Mouse (Mus musculus) midbrain, embryonic 13.5 days (tissue): ENCODE data around the gene Sstr2. TPM values are rescaled to one million over a fixed set of nuclear protein-coding genes. Genes with fewer than 3 reads are reported as not detected.

ENCODE experiments used
- ATAC-seq: fragments of 200-750 bp; cut with Nextera tagmentation; 2 replicates; pipeline ENCODE4 v1.8.0; 2017; ENCODE audit warnings: mild to moderate bottlenecking, moderate TSS enrichment, moderate library complexity
- H3K27ac ChIP-seq: fragments of 300-500 bp; sonication (generic); 2 replicates; pipeline ENCODE4 v1.5.1; 2015; ENCODE audit warnings: inconsistent platforms, mild to moderate bottlenecking, moderate library complexity
- H3K27me3 ChIP-seq: fragments of 300-500 bp; sonication (generic); 2 replicates; pipeline ENCODE4 v1.6.1; 2015; ENCODE audit warnings: mild to moderate bottlenecking, inconsistent platforms
- H3K36me3 ChIP-seq: fragments of 300-500 bp; sonication (generic); 2 replicates; pipeline ENCODE4 v1.6.1; 2015; ENCODE audit warnings: mild to moderate bottlenecking, inconsistent platforms
- H3K4me1 ChIP-seq: fragments of 300-500 bp; sonication (generic); replicated peaks from 2 replicates; pipeline ENCODE4 v1.6.1; 2015; ENCODE audit warnings: inconsistent platforms
- H3K4me2 ChIP-seq: fragments of 300-500 bp; sonication (generic); replicated peaks from 2 replicates; pipeline ENCODE4 v1.6.1; 2015; ENCODE audit warnings: moderate library complexity, mild to moderate bottlenecking, inconsistent platforms
- H3K4me3 ChIP-seq: fragments of 300-500 bp; sonication (generic); replicated peaks from 2 replicates; pipeline ENCODE4 v1.5.1; 2015; ENCODE audit warnings: mild to moderate bottlenecking, inconsistent platforms
- H3K9ac ChIP-seq: fragments of 300-500 bp; sonication (generic); replicated peaks from 2 replicates; pipeline ENCODE4 v1.6.1; 2015; ENCODE audit warnings: mild to moderate bottlenecking, inconsistent platforms
- H3K9me3 ChIP-seq: fragments of 300-500 bp; sonication (generic); 2 replicates; pipeline ENCODE4 v1.6.1; 2016; ENCODE audit warnings: mild to moderate bottlenecking, inconsistent platforms
- WGBS: fragments of 180-500 bp; shearing (Covaris S2); methylation state at CpG from one replicate; pipeline ENCODE4 v1.1.7; 2015; 5-methylcytosine and 5-hydroxymethylcytosine counted together
- polyA plus RNA-seq: library from polyadenylated mRNA; unstranded; fragments of >200 nt; fragmentation: Nextera tagmentation; extraction: Ambion mirVana; gene quantifications from 2 replicates; pipeline ENCODE4 v1.2.1, GENCODE M21; 2015

Sstr2 gene
- polyA plus RNA-seq, 1 experiment from 2014 or later, result 19.4 TPM

- no peak for ATAC-seq
These were observed 41.8 kb downstream of the Sstr2 start for GRCm38 (mm10) chr11:113660940-113661339.

GRCm38 (mm10) chr11:113661835-113662351 lies 42.8 kb downstream of the Sstr2 start:
- no peak for ATAC-seq
- 93% methylated on average over 18 of the region's 18 CpGs for WGBS
- peaks cover 76% of the 10 kb centered on the region for H3K36me3 ChIP-seq

More at GRCm38 (mm10) chr11:113660940-113661339, 41.8 kb downstream of the Sstr2 start:
- Histone ChIP-seq H3K36me3 (peaks cover 86% of the 10 kb centered on the region), H3K4me2 (no peak overlapping the region), H3K4me1 (0 out of 2 replicates have a peak, but pooled peaks cover 4% of the 10 kb centered on the region), H3K4me3 (no peak overlapping the region), H3K27ac (no peak overlapping the region), H3K9me3 (no peaks in the 10 kb centered on the region), H3K27me3 (no peaks in the 10 kb centered on the region), H3K9ac (no peak overlapping the region)
- WGBS, result 97% methylated on average over 11 of the region's 11 CpGs

GRCm38 (mm10) chr11:113664279-113664678 lies 45.1 kb downstream of the Sstr2 start:
- WGBS, result 68% methylated on average over 2 of the region's 2 CpGs
- Histone ChIP-seq H3K36me3 (peaks cover 67% of the 10 kb centered on the region), H3K27me3 (no peaks in the 10 kb centered on the region)

More at GRCm38 (mm10) chr11:113661835-113662351, 42.8 kb downstream of the Sstr2 start:
- H3K4me3 ChIP-seq, result no peak overlapping the region
- H3K9me3 ChIP-seq, result no peaks in the 10 kb centered on the region
- no peak overlapping the region for H3K27ac ChIP-seq
- 0 out of 2 replicates have a peak, but pooled peaks cover 4% of the 10 kb centered on the region for H3K4me1 ChIP-seq
- no peaks in the 10 kb centered on the region for H3K27me3 ChIP-seq
- H3K4me2 ChIP-seq, result no peak overlapping the region
- H3K9ac ChIP-seq, result no peak overlapping the region

GRCm38 (mm10) chr11:113666205-113666604 lies 47.1 kb downstream of the Sstr2 start:
- ATAC-seq, result no peak
- Histone ChIP-seq H3K36me3 (peaks cover 58% of the 10 kb centered on the region), H3K27ac (no peak overlapping the region), H3K9me3 (no peaks in the 10 kb centered on the region), H3K9ac (no peak overlapping the region), H3K4me2 (no peak overlapping the region), H3K4me3 (no peak overlapping the region), H3K4me1 (0 out of 2 replicates have a peak, but pooled peaks cover 4% of the 10 kb centered on the region), H3K27me3 (no peaks in the 10 kb centered on the region)
- 90% methylated on average over 6 of the region's 6 CpGs for WGBS

More at GRCm38 (mm10) chr11:113664279-113664678, 45.1 kb downstream of the Sstr2 start:
- no peaks in the 10 kb centered on the region for H3K9me3 ChIP-seq
- 0 out of 2 replicates have a peak, but pooled peaks cover 4% of the 10 kb centered on the region for H3K4me1 ChIP-seq
- no peak overlapping the region for H3K4me3 ChIP-seq
- no peak overlapping the region for H3K4me2 ChIP-seq
- no peak overlapping the region for H3K9ac ChIP-seq
- H3K27ac ChIP-seq, result no peak overlapping the region
- no peak for ATAC-seq

GRCm38 (mm10) chr11:113666648-113667047 lies 47.5 kb downstream of the Sstr2 start:
- Histone ChIP-seq H3K27ac (peak overlapping the region; percentile 14; the same call in 1 of the 2 replicates), H3K36me3 (peaks cover 58% of the 10 kb centered on the region), H3K9me3 (no peaks in the 10 kb centered on the region), H3K9ac (no peak overlapping the region), H3K4me3 (no peak overlapping the region), H3K27me3 (no peaks in the 10 kb centered on the region), H3K4me1 (0 out of 2 replicates have a peak, but pooled peaks cover 4% of the 10 kb centered on the region), H3K4me2 (no peak overlapping the region)
- 73% methylated on average over 10 of the region's 10 CpGs for WGBS
- ATAC-seq, result no peak

GRCm38 (mm10) chr11:113667122-113667521 lies 48.0 kb downstream of the Sstr2 start:
- Histone ChIP-seq H3K9me3 (no peaks in the 10 kb centered on the region), H3K9ac (no peak overlapping the region), H3K4me2 (no peak overlapping the region), H3K36me3 (peaks cover 57% of the 10 kb centered on the region), H3K27ac (peak overlapping the region; percentile 14; the same call in 1 of the 2 replicates), H3K4me3 (no peak overlapping the region), H3K4me1 (0 out of 2 replicates have a peak, but pooled peaks cover 4% of the 10 kb centered on the region), H3K27me3 (no peaks in the 10 kb centered on the region)
- no peak for ATAC-seq
- WGBS, result 84% methylated on average over 2 of the region's 2 CpGs

- H3K4me2 ChIP-seq, result no peak overlapping the region
- no peak overlapping the region for H3K4me3 ChIP-seq
- no peaks in the 10 kb centered on the region for H3K27me3 ChIP-seq
- 87% methylated on average over 4 of the region's 4 CpGs for WGBS
- no peaks in the 10 kb centered on the region for H3K9me3 ChIP-seq
- ATAC-seq, result no peak
- H3K9ac ChIP-seq, result no peak overlapping the region
- 0 out of 2 replicates have a peak, but pooled peaks cover 4% of the 10 kb centered on the region for H3K4me1 ChIP-seq
- no peak overlapping the region for H3K27ac ChIP-seq
- peaks cover 56% of the 10 kb centered on the region for H3K36me3 ChIP-seq
These were observed 48.6 kb downstream of the Sstr2 start for GRCm38 (mm10) chr11:113667704-113668103.

GRCm38 (mm10) chr11:113668857-113669256 lies 49.7 kb downstream of the Sstr2 start:
- Histone ChIP-seq H3K9me3 (no peaks in the 10 kb centered on the region), H3K4me3 (no peak overlapping the region), H3K27me3 (no peaks in the 10 kb centered on the region), H3K36me3 (peaks cover 55% of the 10 kb centered on the region), H3K9ac (no peak overlapping the region), H3K4me2 (no peak overlapping the region), H3K27ac (no peak overlapping the region), H3K4me1 (0 out of 2 replicates have a peak, but pooled peaks cover 4% of the 10 kb centered on the region)
- no peak for ATAC-seq
- 92% methylated on average over 5 of the region's 5 CpGs for WGBS

GRCm38 (mm10) chr11:113669711-113670110 lies 50.6 kb downstream of the Sstr2 start:
- 83% methylated on average over 4 of the region's 4 CpGs for WGBS
- Histone ChIP-seq H3K4me2 (no peak overlapping the region), H3K36me3 (peaks cover 52% of the 10 kb centered on the region), H3K27me3 (no peaks in the 10 kb centered on the region), H3K4me1 (no peaks in the 10 kb centered on the region), H3K27ac (no peak overlapping the region), H3K4me3 (no peak overlapping the region), H3K9ac (no peak overlapping the region), H3K9me3 (no peaks in the 10 kb centered on the region)
- ATAC-seq, result no peak

GRCm38 (mm10) chr11:113673614-113674013 lies 54.5 kb downstream of the Sstr2 start:
- Histone ChIP-seq H3K4me3 (no peak overlapping the region), H3K36me3 (peaks cover 63% of the 10 kb centered on the region), H3K9me3 (no peaks in the 10 kb centered on the region), H3K9ac (no peak overlapping the region), H3K4me1 (peaks cover 8% of the 10 kb centered on the region; the same call in 1 of the 2 replicates), H3K4me2 (no peak overlapping the region), H3K27me3 (no peaks in the 10 kb centered on the region), H3K27ac (no peak overlapping the region)
- 97% methylated on average over 4 of the region's 4 CpGs for WGBS
- ATAC-seq, result no peak

GRCm38 (mm10) chr11:113674595-113674994 lies 55.5 kb downstream of the Sstr2 start:
- Histone ChIP-seq H3K9me3 (no peaks in the 10 kb centered on the region), H3K9ac (no peak overlapping the region), H3K36me3 (peaks cover 59% of the 10 kb centered on the region), H3K4me2 (no peak overlapping the region), H3K4me3 (no peak overlapping the region), H3K27ac (no peak overlapping the region), H3K4me1 (peaks cover 8% of the 10 kb centered on the region; the same call in 1 of the 2 replicates), H3K27me3 (no peaks in the 10 kb centered on the region)
- WGBS, result 92% methylated on average over 5 of the region's 5 CpGs
- no peak for ATAC-seq
